Mouse (Mus musculus) frontal cortex, postnatal 36 days (tissue): ENCODE results near the gene Cers2.

Experiments used
- DNase-seq, 2 experiments: peaks; one replicate each; pipeline ENCODE4 v3.0.0; 2022; ENCODE audit warnings: low spot score in 2 of 2

Cers2 gene

DNA sequence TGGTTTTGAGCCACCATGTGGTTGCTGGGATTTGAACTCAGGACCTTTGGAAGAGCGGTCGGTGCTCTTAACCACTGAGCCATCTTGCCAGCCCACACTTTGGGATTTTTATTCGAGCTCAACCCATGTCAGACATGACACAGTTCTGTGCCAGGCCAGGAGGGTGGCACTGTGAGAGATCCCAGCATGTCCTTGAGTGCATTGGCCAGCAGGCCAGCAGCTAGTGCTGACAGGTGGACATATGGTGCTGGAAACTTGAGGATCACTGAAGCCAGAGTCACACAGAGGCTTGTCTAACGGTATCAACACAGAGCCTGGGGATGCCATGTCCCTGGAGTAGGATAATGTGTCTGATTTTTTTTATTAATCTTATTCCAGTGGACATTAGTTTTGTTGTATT, 25.2 kb upstream of the Cers2 start:
- no peak for DNase-seq

DNA sequence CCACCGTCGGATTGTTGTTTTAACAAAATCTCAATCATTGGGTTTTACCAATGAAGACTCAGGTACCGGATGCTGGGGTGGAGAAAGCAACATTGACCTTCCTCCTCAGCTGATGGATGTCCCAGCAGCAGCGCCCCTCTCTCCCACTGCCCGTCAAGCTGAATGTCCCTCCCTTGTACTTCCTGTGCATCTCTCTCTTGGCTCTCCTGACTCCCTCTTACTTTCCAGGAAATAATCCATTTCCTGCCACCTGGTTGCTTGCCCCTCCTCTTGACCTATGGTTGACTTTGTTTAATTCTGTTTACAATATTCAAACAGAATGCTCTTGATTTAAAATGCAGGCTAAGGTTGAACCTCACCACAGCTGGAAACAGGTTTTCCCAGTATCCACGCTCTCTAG, 24.4 kb upstream of the Cers2 start:
- DNase-seq, result no peak

DNA sequence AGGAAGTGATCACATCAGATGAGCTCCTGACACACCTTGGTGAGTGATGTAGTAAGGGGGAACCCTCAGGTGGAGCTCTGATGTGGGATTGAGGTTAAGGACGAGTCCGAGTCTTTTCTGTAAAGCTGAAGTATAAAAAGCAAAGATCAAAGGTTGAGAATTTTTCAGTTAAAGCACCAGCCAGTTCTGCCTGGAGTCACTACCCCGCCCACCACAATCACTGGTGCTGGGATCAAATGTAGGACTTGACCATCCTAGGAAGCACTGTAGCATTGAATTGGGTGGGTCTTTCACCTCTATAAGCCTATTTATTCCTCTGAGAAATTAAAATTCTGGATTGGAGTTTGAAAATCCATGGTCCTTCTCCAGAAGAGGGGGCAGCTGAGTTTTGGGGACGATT, 23.6 kb upstream of the Cers2 start:
- no peak for DNase-seq

- DNase-seq, result no peak
These were observed 21.7 kb upstream of the Cers2 start for GRCm38 (mm10) chr3:95292899-95293298.

DNA sequence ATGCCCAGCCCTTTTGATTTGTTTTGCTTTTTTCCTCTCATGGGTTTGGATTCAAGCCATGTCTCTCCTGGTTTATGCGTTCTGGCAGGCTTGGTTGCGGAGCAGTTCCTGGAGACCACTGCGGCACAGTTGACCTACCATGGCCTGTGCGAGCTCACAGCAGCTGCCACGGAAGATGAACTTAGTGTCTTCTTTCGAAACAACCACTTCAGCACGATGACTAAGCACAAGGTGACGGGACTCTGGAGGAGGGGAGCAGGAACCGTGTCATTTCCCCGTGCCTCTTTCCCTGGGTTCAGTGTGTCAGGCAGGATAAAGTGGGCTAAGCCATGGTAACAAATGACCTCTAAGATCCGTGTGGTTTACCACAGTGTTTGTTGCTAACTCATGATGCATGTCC, 21.1 kb upstream of the Cers2 start:
- no peak for DNase-seq

GRCm38 (mm10) chr3:95294316-95294715, 20.3 kb upstream of the Cers2 start:
- DNase-seq, result no peak

GRCm38 (mm10) chr3:95294718-95295117, 19.9 kb upstream of the Cers2 start:
- DNase-seq, result no peak

- no peak for DNase-seq
These were observed 19.1 kb upstream of the Cers2 start for GRCm38 (mm10) chr3:95295321-95296102.

GRCm38 (mm10) chr3:95296103-95296469, 18.5 kb upstream of the Cers2 start:
- DNase-seq, result no peak

DNA sequence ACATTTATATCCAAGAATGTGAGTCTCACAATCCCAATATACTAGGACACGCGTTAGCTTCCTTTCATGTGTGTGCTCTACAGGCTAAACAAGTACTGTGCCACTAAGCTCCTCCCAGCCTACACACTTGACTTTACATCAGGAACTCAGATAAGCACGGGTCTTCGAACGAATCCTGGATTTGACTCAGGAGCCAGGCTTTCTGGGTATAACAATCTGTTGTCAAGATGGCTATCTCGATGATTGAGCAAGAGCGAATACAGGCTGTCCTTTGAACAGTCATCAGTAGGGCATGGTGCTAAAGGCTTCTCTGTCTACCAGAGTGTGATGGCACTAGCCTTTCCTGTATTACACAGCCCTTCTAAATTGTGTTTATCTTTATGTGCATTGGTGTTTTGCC, 16.6 kb upstream of the Cers2 start:
- no peak for DNase-seq

DNA sequence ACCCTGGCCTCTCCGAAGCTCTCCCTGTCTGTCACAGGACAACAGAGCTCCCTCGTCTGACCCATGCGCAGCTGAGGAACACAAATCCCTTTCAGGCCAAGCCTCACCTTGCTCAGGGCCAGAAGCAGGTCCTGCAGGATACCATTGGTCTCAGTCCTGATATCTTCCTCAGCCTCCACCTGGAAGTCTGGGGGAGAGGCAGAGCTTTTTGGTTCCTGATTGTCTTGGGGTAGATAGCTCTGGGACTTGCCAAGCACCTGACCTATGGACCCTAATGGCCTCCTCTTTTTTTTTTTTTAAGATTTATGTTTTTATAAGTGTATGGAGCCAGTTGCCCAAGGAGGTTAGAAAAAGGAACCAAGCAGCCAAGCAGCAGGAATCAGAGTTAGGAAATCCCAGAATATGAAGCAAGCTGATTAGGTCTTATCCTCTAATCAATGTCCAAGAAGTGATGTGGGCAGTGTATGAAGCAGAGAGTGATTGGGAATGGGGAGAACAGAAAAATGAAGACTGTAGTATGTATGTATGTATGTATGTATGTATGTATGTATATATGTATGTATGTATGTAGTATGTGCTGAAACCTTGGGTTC, 13.3 kb upstream of the Cers2 start:
- no peak for DNase-seq

DNA sequence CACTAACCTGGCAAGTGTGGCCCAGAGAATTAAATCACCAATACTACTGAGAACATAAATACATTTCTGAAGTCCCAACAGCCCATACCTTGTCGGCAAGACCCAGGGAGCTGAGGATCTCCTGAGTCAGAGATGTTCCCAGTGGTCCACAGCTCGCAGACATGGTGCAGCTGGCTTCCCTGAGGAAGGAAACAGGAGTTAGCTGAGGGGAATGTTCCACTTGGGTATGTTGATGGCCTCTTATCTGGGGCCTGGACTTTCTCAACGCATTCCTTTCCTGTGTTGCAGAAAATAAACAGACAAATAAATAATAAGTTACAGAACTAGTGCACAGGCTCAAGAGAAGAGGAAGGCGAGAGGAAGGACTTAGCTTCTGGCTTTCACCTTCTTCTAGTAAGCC, 8.3 kb upstream of the Cers2 start:
- no peak for DNase-seq

- DNase-seq, result no peak
These were observed 7.5 kb upstream of the Cers2 start, which contains the start of gene Anxa9 for GRCm38 (mm10) chr3:95307100-95307499. Gene Anxa9 (minus strand): TSS chr3:95307176.

DNA sequence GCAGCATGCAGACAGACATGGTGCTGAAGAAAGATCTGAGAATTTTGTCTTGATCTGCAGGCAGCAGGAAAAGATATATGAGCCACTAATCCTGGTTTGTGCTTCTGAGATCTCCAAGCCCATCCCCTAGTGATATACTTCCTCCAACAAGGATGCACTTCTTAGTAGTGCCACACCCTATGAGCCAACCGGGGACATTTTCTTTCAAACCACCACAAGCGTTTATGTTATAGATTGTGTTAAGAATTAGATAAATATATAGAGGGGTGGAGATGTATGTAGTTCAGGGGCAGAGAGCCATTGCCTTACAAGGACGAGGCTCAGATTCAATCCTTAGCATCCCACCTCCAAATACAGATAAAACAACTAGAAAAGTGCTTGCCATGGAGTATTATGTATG, 4.1 kb upstream of the Cers2 start:
- no peak for DNase-seq

- peak; percentile 55 to 82 for DNase-seq
These were observed 3.4 kb upstream of the Cers2 start for GRCm38 (mm10) chr3:95310968-95311882.

- DNase-seq, result no peak
These were observed 2.0 kb upstream of the Cers2 start for GRCm38 (mm10) chr3:95312623-95313022.

DNA sequence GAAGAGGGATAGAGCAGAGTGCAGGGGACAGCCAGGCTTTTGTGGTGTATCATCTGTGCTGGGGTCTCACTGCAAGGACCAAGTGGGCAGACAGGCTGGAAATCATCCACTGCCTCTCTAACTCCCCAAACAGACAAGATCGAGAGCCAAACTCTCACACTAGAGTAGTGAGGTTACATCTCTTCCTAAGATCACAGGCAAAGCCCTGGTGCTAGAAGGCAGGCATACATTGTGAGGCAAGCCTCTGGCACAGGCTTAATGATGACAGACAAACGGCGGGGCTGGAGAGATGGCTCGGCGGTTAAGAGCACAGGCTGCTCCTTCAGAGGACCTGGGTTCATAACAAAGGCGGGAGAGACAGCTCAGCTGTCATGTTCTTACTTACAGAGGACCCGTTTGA, 1.1 kb upstream of the Cers2 start:
- no peak for DNase-seq

GRCm38 (mm10) chr3:95314075-95314474, 516 bp upstream of the Cers2 start:
- no peak for DNase-seq

GRCm38 (mm10) chr3:95315094-95315843, 678 bp downstream of the Cers2 start:
- DNase-seq, result peak; percentile 63 to 68

GRCm38 (mm10) chr3:95315844-95316550, 1.4 kb downstream of the Cers2 start:
- no peak for DNase-seq

DNA sequence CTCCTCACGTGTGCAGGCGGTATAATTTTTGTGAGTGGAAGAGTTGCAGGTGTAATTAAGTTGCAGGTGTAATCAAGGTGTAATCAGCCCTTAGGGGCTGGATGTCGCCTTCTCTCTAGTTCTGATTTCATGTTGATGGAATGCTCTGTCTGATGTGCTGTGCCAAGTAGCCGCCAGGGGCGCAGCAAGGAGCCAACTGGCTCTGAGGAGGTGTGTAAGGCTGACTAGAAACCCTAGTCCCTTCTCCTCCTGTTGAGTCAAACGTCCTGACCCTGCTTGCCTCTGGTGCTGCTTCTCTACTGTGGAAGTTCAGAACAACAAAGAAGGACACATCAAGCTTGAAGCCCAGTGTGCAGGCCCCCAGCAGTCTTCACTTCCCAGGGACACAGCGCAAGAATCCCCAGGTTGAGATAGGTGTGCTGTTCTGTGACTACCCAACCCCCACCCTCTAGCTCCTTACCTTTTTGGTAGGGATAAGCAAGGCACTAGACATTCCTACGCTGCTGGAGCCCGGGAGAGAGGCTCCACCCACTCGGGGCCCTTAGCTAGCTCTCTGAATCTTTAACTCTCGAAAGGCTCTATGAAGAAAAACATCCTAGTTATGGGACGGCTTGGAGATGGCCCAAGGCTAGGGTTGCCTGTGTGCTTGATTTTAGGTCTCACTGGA, 3.0 kb downstream of the Cers2 start:
- DNase-seq, result peak in 1 of 2 experiments; percentile 61
